Mouse (Mus musculus) heart, postnatal 0 days (tissue): Measurements from ENCODE around the gene Cpa3. TPM values are rescaled to one million over a fixed set of nuclear protein-coding genes. Genes with fewer than 3 reads are reported as not detected.
A peak's percentile ranks its signal among the peaks of the same experiment; 100 is the strongest.

Experiments used
- ATAC-seq: fragments of 200-750 bp; cut with Nextera tagmentation; 2 replicates; pipeline ENCODE4 v1.8.0; 2017; ENCODE audit warnings: low read depth, moderate number of reproducible peaks, moderate library complexity; ENCODE audit not compliant: insufficient read depth
- DNase-seq: peaks from one replicate; pipeline ENCODE4 v3.0.0-alpha.2; 2016; ENCODE audit warnings: low spot score
- H3K27ac ChIP-seq: fragments of 300-500 bp; sonication (generic); 2 replicates; pipeline ENCODE4 v1.5.1; 2014; ENCODE audit warnings: low read depth, mild to moderate bottlenecking
- H3K27me3 ChIP-seq: fragments of 300-500 bp; sonication (generic); 2 replicates; pipeline ENCODE4 v1.6.1; 2014; ENCODE audit warnings: low read length, mixed read lengths; ENCODE audit not compliant: control insufficient read depth, insufficient read depth
- H3K36me3 ChIP-seq: fragments of 300-500 bp; sonication (generic); replicated peaks from 2 replicates; pipeline ENCODE4 v1.6.1; 2014; ENCODE audit warnings: low read length, mixed read lengths; ENCODE audit not compliant: control insufficient read depth, insufficient read depth
- H3K4me1 ChIP-seq: fragments of 300-500 bp; sonication (generic); 2 replicates; pipeline ENCODE4 v1.6.1; 2014; ENCODE audit warnings: antibody characterized with exemption; ENCODE audit not compliant: control insufficient read depth, insufficient read depth
- H3K4me2 ChIP-seq: fragments of 300-500 bp; sonication (generic); 2 replicates; pipeline ENCODE4 v1.6.1; 2014; ENCODE audit warnings: low read depth, mild to moderate bottlenecking, low read length, moderate library complexity
- H3K4me3 ChIP-seq: fragments of 300-500 bp; sonication (generic); 2 replicates; pipeline ENCODE4 v1.5.1; 2014; ENCODE audit warnings: low read depth, low read length
- H3K9ac ChIP-seq: fragments of 300-500 bp; sonication (generic); replicated peaks from 2 replicates; pipeline ENCODE4 v1.6.1; 2014; ENCODE audit warnings: low read depth, low read length, mixed read lengths
- H3K9me3 ChIP-seq: fragments of 300-500 bp; sonication (generic); replicated peaks from 2 replicates; pipeline ENCODE4 v1.6.1; 2016; ENCODE audit warnings: low read length; ENCODE audit not compliant: control insufficient read depth
- CTCF ChIP-seq: IDR thresholded peaks from 2 replicates; pipeline ENCODE4 v1.5.1; 2016; ENCODE audit warnings: antibody characterized with exemption, control low read depth, low read depth
- EP300 ChIP-seq: IDR thresholded peaks from 2 replicates; pipeline ENCODE4 v1.6.1; 2016; ENCODE audit warnings: antibody characterized with exemption, low read depth
- WGBS: fragments of 180-500 bp; shearing (Covaris S2); extraction: QIAGEN DNeasy Blood & Tissue Kit; methylation state at CpG from one replicate; pipeline ENCODE4 v1.1.7; 2014; 5-methylcytosine and 5-hydroxymethylcytosine counted together
- polyA plus RNA-seq: library from polyadenylated mRNA; unstranded; fragments of >200 nt; fragmentation: Nextera tagmentation; extraction: Ambion mirVana; gene quantifications from 2 replicates; pipeline ENCODE4 v1.2.1, GENCODE M21; 2015
- total RNA-seq: library from RNA; depleted of rRNA; stranded (reverse); fragments of >200 nt; gene quantifications from 2 replicates; pipeline ENCODE4 v1.2.3, GENCODE M21; 2014; ENCODE audit warnings: low replicate concordance

Gene Cpa3
- total and polyA plus RNA-seq, 2 experiments from 2014 or later = 13.5 to 16.3 TPM

DNA sequence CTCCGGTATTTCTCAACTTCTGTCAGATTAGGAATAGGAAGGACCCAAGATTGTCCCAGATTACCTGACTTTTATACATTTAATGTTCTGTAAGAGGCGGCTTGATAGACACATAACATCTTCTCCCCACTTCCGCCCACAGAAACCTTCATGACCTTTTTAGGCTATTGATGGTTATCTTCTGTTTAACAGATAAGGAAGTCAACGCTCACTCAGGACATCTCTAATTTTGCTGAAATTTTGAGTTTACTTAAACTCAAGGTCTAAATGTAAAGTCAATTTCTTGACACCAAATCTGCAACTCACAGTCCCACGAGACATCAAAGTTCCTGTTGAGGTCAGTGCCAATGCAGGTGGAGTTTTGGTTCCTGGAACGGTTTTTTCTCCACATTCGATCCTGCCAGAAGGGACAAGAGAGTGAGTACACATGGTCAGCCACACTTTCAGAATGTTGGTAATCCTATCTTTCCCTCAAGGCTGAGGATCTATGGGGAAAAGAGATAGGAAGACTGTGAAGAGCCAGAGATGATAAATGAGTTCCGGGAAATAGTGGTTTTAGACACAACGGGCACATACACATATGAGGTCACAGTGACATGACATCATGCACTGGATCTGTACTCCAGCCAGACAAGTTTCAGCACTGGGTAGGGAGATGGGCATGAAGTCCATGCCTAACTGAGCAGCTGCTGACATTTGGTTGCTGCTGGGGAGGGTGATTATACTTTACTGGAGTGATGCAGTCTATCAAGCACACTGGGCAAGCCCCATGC, 18.9 kb downstream of the Cpa3 start:
- Histone ChIP-seq H3K4me1 (no peaks in the 10 kb centered on the region), H3K4me2 (no peak overlapping the region), H3K9ac (no peak overlapping the region), H3K36me3 (no peaks in the 10 kb centered on the region), H3K27me3 (no peaks in the 10 kb centered on the region), H3K4me3 (no peak overlapping the region), H3K27ac (no peak overlapping the region), H3K9me3 (no peaks in the 10 kb centered on the region)
- ATAC-seq (no peak), DNase-seq (no peak)
- WGBS = 76% methylated on average over 9 of the region's 9 CpGs
- no peak for TF ChIP-seq EP300
- no peak for TF ChIP-seq CTCF

DNA sequence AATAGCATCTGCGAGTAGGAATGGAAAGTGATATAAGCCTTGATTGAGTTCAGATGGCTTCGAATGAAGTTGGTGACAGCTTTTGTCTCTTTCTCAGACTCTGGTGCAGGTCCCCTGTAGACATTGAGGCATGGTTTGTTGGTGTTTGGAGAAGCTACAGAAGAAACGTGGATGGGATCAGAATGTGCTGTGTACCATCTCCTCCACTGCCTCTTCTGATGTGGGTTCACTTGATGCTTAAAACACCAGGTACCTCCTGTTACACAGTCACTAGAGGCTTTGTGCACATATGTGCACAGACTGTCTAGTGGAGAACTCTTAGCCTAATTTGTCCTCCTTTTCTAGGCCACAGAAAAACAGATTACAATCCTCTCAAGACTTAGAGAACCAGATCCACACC, 19.8 kb downstream of the Cpa3 start:
- Histone ChIP-seq H3K27me3 (no peaks in the 10 kb centered on the region), H3K36me3 (no peaks in the 10 kb centered on the region), H3K9ac (no peak overlapping the region), H3K9me3 (no peaks in the 10 kb centered on the region), H3K4me1 (no peaks in the 10 kb centered on the region), H3K4me3 (no peak overlapping the region), H3K27ac (no peak overlapping the region), H3K4me2 (no peak overlapping the region)
- no peak for ATAC-seq
- no peak for TF ChIP-seq CTCF
- TF ChIP-seq EP300 = no peak
- WGBS = 66% methylated on average over 3 of the region's 3 CpGs
- no peak for DNase-seq

DNA sequence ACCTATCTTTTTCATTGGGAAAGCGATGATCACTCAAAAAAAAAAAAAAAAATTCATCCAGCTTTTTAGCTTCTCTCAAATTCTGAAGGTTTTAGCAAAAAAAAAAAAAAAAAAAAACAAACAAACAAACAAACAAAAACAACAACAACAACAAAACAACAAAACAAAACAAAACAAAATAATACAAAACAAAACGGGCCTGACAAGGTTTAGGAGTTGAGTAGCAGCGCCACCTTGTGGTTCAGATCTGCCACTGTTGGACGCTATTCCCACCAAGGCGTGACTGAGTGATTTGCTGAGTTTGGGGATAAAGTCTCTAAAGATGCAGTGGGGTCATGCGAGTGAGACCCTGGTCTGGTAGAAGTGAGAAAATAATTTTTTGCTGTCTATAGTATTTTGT, 43.1 kb downstream of the Cpa3 start:
- Histone ChIP-seq H3K36me3 (no peaks in the 10 kb centered on the region), H3K27ac (no peak overlapping the region), H3K9me3 (no peaks in the 10 kb centered on the region), H3K4me3 (no peak overlapping the region), H3K27me3 (no peaks in the 10 kb centered on the region), H3K4me1 (no peaks in the 10 kb centered on the region), H3K4me2 (no peak overlapping the region), H3K9ac (no peak overlapping the region)
- 26% methylated on average over 6 of the region's 6 CpGs for WGBS
- TF ChIP-seq EP300 (no peak), CTCF (peak; percentile 93)
- DNase-seq = peak; percentile 18
- ATAC-seq = no peak; the same call in 1 of the 2 replicates

DNA sequence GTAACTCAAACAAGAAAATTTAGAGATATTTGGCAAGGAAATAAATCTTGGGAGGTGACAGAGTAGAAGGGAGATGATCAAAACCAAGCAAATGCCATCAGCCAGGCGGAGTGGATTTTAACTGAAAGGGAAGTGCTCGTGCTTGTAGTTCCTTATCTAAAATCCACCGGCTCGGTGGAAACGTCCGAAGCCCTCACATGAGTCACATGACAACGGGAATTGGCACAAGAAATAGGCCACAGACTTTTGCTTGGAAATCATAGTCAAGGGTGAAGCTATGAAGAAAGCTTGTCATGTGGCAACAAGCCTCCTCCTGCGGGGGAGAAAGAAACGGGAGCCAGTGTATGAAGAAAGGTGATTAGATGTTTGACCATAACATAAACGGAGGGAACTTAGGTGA, 44.1 kb downstream of the Cpa3 start:
- DNase-seq (no peak), ATAC-seq (no peak)
- H3K9me3 ChIP-seq = no peaks in the 10 kb centered on the region
- H3K27me3 ChIP-seq = no peaks in the 10 kb centered on the region
- TF ChIP-seq EP300 (no peak), CTCF (no peak)
- H3K4me3 ChIP-seq = no peak overlapping the region
- no peak overlapping the region for H3K27ac ChIP-seq
- H3K36me3 ChIP-seq = no peaks in the 10 kb centered on the region
- H3K4me2 ChIP-seq = no peak overlapping the region
- H3K9ac ChIP-seq = no peak overlapping the region
- WGBS = 26% methylated on average over 10 of the region's 10 CpGs
- H3K4me1 ChIP-seq = no peaks in the 10 kb centered on the region

DNA sequence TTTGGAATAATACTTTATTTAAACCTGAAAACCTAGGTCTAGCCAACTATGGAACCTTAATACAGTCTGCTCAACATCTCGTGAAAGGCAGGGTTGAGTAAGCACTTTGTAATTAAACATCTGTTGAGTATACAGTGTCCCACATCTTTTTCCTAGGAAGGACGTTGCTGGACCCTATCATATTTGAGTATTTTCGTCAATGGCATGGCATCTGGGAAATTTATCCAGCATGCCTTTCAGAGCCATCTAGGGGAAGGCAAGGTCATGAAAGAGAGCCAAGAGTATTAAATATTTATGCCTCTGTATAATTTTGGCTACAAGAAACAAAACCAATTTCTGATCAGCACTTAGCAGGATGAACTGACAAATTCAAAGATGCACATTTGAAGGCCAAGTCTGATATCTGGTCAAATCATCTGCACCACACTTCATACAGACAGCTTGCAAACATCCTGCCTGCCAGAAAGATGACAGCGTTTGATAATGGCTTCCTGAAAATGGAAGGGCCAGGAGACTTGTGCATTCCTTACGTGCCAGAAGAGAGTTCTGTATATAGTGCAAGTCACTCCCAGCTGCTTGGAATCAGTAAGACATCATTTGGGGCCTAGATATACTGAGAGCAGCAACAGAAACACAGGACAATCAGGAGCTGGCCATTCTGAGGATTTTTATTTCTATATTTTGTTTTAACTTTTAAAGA, 52.9 kb downstream of the Cpa3 start:
- no peak overlapping the region for H3K9ac ChIP-seq
- 12% methylated on average over 5 of the region's 5 CpGs for WGBS
- no peak for TF ChIP-seq CTCF
- no peak for TF ChIP-seq EP300
- no peaks in the 10 kb centered on the region for H3K27me3 ChIP-seq
- ATAC-seq (peak; percentile 51; the same call in 1 of the 2 replicates), DNase-seq (peak; percentile 16)
- peaks cover 7% of the 10 kb centered on the region; the same call in 1 of the 2 replicates for H3K4me1 ChIP-seq
- H3K27ac ChIP-seq = no peak overlapping the region
- no peaks in the 10 kb centered on the region for H3K36me3 ChIP-seq
- H3K9me3 ChIP-seq = no peaks in the 10 kb centered on the region
- H3K4me3 ChIP-seq = no peak overlapping the region
- H3K4me2 ChIP-seq = no peak overlapping the region
